Mouse (Mus musculus): ENCODE results near the gene Ptprc. TPM values are rescaled to one million over a fixed set of nuclear protein-coding genes. Genes with fewer than 3 reads are reported as not detected.

Ptprc gene
- total and polyA plus RNA-seq, 2 experiments from 2014 or later, result 0.90 to 4.1 TPM

DNA sequence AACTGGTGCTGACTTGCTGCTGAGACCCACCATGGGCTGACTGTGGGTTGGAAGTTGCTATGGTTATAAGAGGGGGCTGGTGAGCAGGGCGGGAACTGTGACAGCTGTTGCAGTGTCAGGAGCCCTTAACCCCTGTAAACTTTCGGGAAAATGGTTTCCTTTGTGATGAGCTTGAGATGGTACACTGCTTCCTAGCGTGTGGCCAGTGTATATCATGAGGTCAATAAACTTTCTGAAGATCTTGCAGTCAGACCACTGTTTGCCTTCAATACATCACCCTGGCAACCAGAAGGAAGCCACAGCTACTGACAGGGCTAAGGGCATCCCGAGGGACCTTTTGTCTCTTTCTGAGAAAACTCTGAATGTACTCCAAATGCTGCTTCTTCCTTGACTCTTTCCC, 145.9 kb downstream of the Ptprc start:
- H3K9me3 ChIP-seq (ENCODE audit: low read length), result no peaks in the 10 kb centered on the region
- no peak overlapping the region for H3K4me3 ChIP-seq (ENCODE audit: low read depth, low read length)
- H3K4me2 ChIP-seq (ENCODE audit: low read depth, low read length, poor library complexity, severe bottlenecking), result no peak overlapping the region
- no peak overlapping the region for H3K27ac ChIP-seq (ENCODE audit: low read depth, low read length)
- WGBS, result 20% methylated on average over 4 of the region's 4 CpGs
- H3K4me1 ChIP-seq (ENCODE audit: insufficient read depth, low read length), result no peaks in the 10 kb centered on the region
- no peaks in the 10 kb centered on the region for H3K27me3 ChIP-seq (ENCODE audit: insufficient read depth, low read length)
- H3K9ac ChIP-seq (replicated peaks; ENCODE audit: low read length, poor library complexity, severe bottlenecking), result no peak overlapping the region
- H3K36me3 ChIP-seq (ENCODE audit: insufficient read depth, low read length), result no peaks in the 10 kb centered on the region
- DNase-seq (ENCODE audit: low spot score), result peak; percentile 54
- peak; percentile 41; the same call in 1 of the 2 replicates for ATAC-seq (ENCODE audit: low FRiP score)
- no peak for TF ChIP-seq CTCF (IDR thresholded peaks at IDR 0.05)

DNA sequence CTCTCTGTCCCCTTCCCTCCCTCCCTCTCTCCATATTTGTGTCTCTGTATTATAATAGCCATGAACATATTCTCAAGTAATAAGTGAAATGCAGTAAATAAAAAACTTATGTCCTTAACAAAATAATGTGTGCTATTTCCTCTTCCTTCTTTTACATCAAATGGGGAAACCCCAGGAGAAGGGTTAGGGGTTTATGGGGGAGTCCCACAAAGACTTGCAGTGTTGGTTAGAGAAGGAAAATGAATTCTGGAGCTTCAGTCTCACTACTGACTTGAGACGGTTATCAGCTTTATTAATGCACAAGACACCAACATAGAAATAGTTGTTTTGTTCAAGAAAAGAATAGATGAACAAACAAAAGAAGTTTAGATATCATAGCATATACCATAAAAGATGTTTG, 150.2 kb downstream of the Ptprc start:
- DNase-seq (ENCODE audit: low spot score) (no peak), ATAC-seq (ENCODE audit: low FRiP score) (no peak)
- Histone ChIP-seq H3K4me2 (ENCODE audit: low read depth, low read length, poor library complexity, severe bottlenecking) (no peak overlapping the region), H3K36me3 (ENCODE audit: insufficient read depth, low read length) (no peaks in the 10 kb centered on the region), H3K9ac (replicated peaks; ENCODE audit: low read length, poor library complexity, severe bottlenecking) (no peak overlapping the region), H3K27ac (ENCODE audit: low read depth, low read length) (no peak overlapping the region), H3K4me3 (ENCODE audit: low read depth, low read length) (no peak overlapping the region), H3K27me3 (ENCODE audit: insufficient read depth, low read length) (no peaks in the 10 kb centered on the region), H3K9me3 (ENCODE audit: low read length) (no peaks in the 10 kb centered on the region), H3K4me1 (ENCODE audit: insufficient read depth, low read length) (no peaks in the 10 kb centered on the region)
- 98% methylated on average over 1 of the region's 1 CpGs for WGBS
- TF ChIP-seq CTCF (IDR thresholded peaks at IDR 0.05), result no peak

DNA sequence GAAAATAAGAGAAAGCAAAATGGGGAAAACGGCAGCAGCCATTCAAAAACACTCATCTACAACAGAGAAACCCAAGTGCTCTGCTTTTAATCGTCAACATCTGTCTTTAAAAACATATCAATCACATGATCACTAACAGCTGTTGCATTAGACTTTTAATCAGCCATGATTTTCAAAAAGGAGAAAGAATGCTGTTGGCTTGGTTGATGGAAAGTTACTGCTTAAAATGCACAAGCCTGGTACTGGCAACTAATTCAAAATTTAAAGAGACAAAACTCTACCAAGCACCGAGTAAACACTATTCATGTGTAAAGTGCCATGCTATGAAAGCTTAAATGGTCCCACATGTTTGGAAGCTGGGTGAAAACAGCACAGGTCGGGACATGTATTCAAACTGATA, 151.9 kb downstream of the Ptprc start:
- DNase-seq (ENCODE audit: low spot score) (no peak), ATAC-seq (ENCODE audit: low FRiP score) (no peak)
- Histone ChIP-seq H3K4me1 (ENCODE audit: insufficient read depth, low read length) (no peaks in the 10 kb centered on the region), H3K27ac (ENCODE audit: low read depth, low read length) (no peak overlapping the region), H3K9ac (replicated peaks; ENCODE audit: low read length, poor library complexity, severe bottlenecking) (no peak overlapping the region), H3K9me3 (ENCODE audit: low read length) (no peaks in the 10 kb centered on the region), H3K27me3 (ENCODE audit: insufficient read depth, low read length) (no peaks in the 10 kb centered on the region), H3K4me3 (ENCODE audit: low read depth, low read length) (no peak overlapping the region), H3K4me2 (ENCODE audit: low read depth, low read length, poor library complexity, severe bottlenecking) (no peak overlapping the region), H3K36me3 (ENCODE audit: insufficient read depth, low read length) (no peaks in the 10 kb centered on the region)
- TF ChIP-seq CTCF (IDR thresholded peaks at IDR 0.05), result no peak
- 60% methylated on average over 4 of the region's 4 CpGs for WGBS

DNA sequence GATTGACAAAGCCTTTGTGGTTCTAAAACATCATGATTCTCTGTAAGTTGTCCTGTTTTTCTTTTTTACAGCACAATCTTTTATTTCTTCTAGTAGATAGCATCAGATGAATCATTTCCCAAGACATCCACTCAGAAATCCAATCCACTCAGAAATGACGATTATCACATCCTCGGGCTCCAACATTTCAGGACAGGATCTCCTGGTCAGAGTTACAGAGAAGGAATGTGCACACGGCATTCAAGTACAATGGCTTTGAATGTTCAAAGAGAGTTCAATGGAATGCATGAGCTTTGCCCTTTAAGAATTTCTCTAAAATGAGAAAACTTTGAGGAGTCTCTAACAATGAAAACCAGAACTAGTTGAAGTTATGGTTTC, 152.6 kb downstream of the Ptprc start:
- Histone ChIP-seq H3K4me3 (ENCODE audit: low read depth, low read length) (no peak overlapping the region), H3K4me2 (ENCODE audit: low read depth, low read length, poor library complexity, severe bottlenecking) (no peak overlapping the region), H3K9me3 (ENCODE audit: low read length) (no peaks in the 10 kb centered on the region), H3K27me3 (ENCODE audit: insufficient read depth, low read length) (no peaks in the 10 kb centered on the region), H3K4me1 (ENCODE audit: insufficient read depth, low read length) (no peaks in the 10 kb centered on the region), H3K36me3 (ENCODE audit: insufficient read depth, low read length) (no peaks in the 10 kb centered on the region), H3K9ac (replicated peaks; ENCODE audit: low read length, poor library complexity, severe bottlenecking) (no peak overlapping the region), H3K27ac (ENCODE audit: low read depth, low read length) (no peak overlapping the region)
- 26% methylated on average over 3 of the region's 3 CpGs for WGBS
- no peak for TF ChIP-seq CTCF (IDR thresholded peaks at IDR 0.05)
- no peak for DNase-seq (ENCODE audit: low spot score)
- ATAC-seq (ENCODE audit: low FRiP score), result no peak

DNA sequence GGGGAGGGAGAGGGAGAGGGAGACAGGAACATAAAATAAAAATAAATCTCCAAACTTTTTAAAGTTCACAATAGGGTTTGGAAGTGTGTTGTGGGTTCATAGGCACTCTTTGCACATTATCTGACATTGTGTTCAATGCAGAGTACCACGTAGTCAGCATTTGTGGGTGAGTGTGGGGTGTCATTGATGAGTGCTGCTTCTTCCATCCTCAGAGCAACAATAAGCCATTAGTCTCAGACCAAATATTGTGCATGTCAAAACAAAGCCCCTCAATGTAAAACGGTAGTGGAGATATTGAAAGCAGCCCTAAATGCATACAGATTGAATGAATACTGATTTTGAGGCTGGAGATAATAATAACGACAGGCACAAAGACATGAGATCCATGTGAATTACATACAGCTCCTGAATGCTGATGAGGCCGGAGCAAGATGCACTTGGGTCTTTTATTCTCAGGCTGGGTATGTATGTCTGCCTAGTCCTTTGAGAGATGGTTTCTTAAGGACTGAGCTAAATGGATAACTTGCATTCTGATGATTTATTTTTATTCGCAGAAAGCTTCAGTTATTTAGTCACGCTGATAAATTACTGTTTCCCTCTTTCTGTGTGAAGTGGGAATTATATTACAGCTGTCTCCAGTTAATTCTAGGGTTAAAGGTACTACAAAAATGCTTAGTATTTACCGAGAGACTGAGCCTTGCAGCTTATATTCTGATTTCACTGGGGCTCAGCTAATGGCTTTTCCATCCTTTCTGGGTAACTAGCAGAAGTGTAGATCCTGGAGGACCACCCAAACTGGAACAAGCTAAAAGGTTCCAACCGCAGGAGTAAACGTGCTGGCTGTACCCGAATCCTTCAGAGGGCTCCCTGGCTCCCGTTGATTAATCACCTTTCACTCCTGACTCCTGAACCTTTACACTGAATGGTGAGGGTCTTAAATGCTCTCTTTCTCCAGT, 153.3 kb downstream of the Ptprc start:
- no peak overlapping the region for H3K4me2 ChIP-seq (ENCODE audit: low read depth, low read length, poor library complexity, severe bottlenecking)
- no peak for TF ChIP-seq CTCF (IDR thresholded peaks at IDR 0.05)
- no peaks in the 10 kb centered on the region for H3K9me3 ChIP-seq (ENCODE audit: low read length)
- DNase-seq (ENCODE audit: low spot score) (no peak), ATAC-seq (ENCODE audit: low FRiP score) (no peak)
- no peaks in the 10 kb centered on the region for H3K4me1 ChIP-seq (ENCODE audit: insufficient read depth, low read length)
- H3K27ac ChIP-seq (ENCODE audit: low read depth, low read length), result no peak overlapping the region
- H3K9ac ChIP-seq (replicated peaks; ENCODE audit: low read length, poor library complexity, severe bottlenecking), result no peak overlapping the region
- H3K36me3 ChIP-seq (ENCODE audit: insufficient read depth, low read length), result no peaks in the 10 kb centered on the region
- no peak overlapping the region for H3K4me3 ChIP-seq (ENCODE audit: low read depth, low read length)
- no peaks in the 10 kb centered on the region for H3K27me3 ChIP-seq (ENCODE audit: insufficient read depth, low read length)
- WGBS, result 34% methylated on average over 11 of the region's 11 CpGs

Other genes with a start within 250 kb of the Ptprc start
- not detected in 2 replicates for gene Atp6v1g3, start 98.0 kb upstream of the Ptprc start, total RNA-seq (2014; rRNA removed)
- gene Atp6v1g3, start 98.0 kb upstream of the Ptprc start, polyA plus RNA-seq (2015; fragmentation: Nextera tagmentation; extraction: Ambion mirVana), result not detected in 2 replicates

Data from midbrain, postnatal 0 days (tissue).